Mouse (Mus musculus) liver, embryonic 13.5 days (tissue): ENCODE data around the gene Rap1b. TPM values are rescaled to one million over a fixed set of nuclear protein-coding genes. Genes with fewer than 3 reads are reported as not detected.

Source experiments
- ATAC-seq: fragments of 200-750 bp; cut with Nextera tagmentation; 2 replicates; pipeline ENCODE4 v1.8.0; 2017; ENCODE audit warnings: low read depth, mild to moderate bottlenecking, moderate number of reproducible peaks, moderate library complexity
- DNase-seq: peaks from one replicate; pipeline ENCODE4 v3.0.0; 2022
- H3K27ac ChIP-seq: fragments of 300-500 bp; sonication (generic); 2 replicates; pipeline ENCODE4 v1.5.1; 2015; ENCODE audit warnings: moderate library complexity, mild to moderate bottlenecking, inconsistent platforms
- H3K27me3 ChIP-seq: fragments of 300-500 bp; sonication (generic); 2 replicates; pipeline ENCODE4 v1.6.1; 2015; ENCODE audit warnings: mild to moderate bottlenecking, inconsistent platforms
- H3K36me3 ChIP-seq: fragments of 300-500 bp; sonication (generic); 2 replicates; pipeline ENCODE4 v1.6.1; 2015; ENCODE audit warnings: mild to moderate bottlenecking, inconsistent platforms
- H3K4me1 ChIP-seq: fragments of 300-500 bp; sonication (generic); replicated peaks from 2 replicates; pipeline ENCODE4 v1.6.1; 2015; ENCODE audit warnings: inconsistent platforms
- H3K4me2 ChIP-seq: fragments of 300-500 bp; sonication (generic); 2 replicates; pipeline ENCODE4 v1.6.1; 2015; ENCODE audit warnings: inconsistent platforms, mild to moderate bottlenecking, moderate library complexity
- H3K4me3 ChIP-seq: fragments of 300-500 bp; sonication (generic); replicated peaks from 2 replicates; pipeline ENCODE4 v1.5.1; 2015; ENCODE audit warnings: mild to moderate bottlenecking, inconsistent platforms
- H3K9ac ChIP-seq: fragments of 300-500 bp; sonication (generic); 2 replicates; pipeline ENCODE4 v1.6.1; 2015; ENCODE audit warnings: mild to moderate bottlenecking, inconsistent platforms
- H3K9me3 ChIP-seq: fragments of 300-500 bp; sonication (generic); replicated peaks from 2 replicates; pipeline ENCODE4 v1.6.1; 2016; ENCODE audit warnings: inconsistent platforms
- WGBS: fragments of 180-500 bp; shearing (Covaris S2); methylation state at CpG from one replicate; pipeline ENCODE4 v1.1.7; 2015; ENCODE audit not compliant: insufficient replicate concordance; 5-methylcytosine and 5-hydroxymethylcytosine counted together
- polyA plus RNA-seq: library from polyadenylated mRNA; unstranded; fragments of >200 nt; fragmentation: Nextera tagmentation; extraction: Ambion mirVana; gene quantifications from 2 replicates; pipeline ENCODE4 v1.2.1, GENCODE M21; 2015

The Rap1b gene
- polyA plus RNA-seq, 1 experiment from 2014 or later, result 132 TPM

DNA sequence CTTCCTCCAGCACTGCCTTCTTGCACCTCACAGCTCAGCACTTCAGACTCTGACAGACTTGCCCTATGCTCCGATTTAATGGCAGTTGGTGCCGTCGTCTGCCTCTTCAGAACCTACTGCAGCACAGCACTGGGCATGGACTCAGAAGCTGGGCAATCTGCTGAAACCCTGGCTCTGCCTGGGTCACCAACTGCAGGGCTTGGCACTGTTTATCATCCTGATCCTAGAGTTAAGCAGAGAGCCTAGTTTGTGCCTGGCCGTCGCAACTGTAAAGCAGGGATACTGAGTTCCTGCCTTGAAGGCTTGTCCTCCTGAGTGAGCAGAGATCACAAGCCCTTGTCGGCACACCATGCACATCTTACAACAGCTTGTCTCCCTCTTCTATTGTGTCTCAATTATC lies 29.1 kb downstream of the Rap1b start:
- Histone ChIP-seq H3K9ac (no peak overlapping the region), H3K27me3 (no peaks in the 10 kb centered on the region), H3K4me3 (no peak overlapping the region), H3K4me1 (0 out of 2 replicates have a peak, but pooled peaks cover 3% of the 10 kb centered on the region), H3K9me3 (no peaks in the 10 kb centered on the region), H3K36me3 (peaks cover 77% of the 10 kb centered on the region), H3K4me2 (no peak overlapping the region), H3K27ac (no peak overlapping the region)
- DNase-seq, result no peak
- no peak for ATAC-seq
- WGBS, result 91% methylated on average over 6 of the region's 6 CpGs

DNA sequence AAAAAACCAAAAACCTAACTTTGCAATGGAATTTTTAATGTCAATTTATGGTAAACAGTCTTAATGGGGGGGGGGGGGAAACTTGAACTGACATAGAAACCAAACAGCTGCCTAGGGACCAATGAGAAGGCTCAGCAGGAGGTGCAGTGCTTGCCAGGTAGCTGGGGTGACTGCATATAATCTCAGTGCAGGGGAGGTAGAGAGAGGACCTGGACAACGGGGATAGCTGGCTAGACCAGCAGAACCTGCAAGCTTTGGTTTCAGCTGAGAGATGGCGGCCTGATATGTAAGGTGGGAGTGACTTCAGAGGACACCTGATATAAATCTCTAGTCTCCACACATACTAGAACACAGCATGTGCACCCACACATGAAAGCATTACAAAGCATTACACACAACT lies 33.3 kb downstream of the Rap1b start:
- peaks cover 17% of the 10 kb centered on the region; the same call in 1 of the 2 replicates for H3K4me1 ChIP-seq
- WGBS, result 73% methylated on average over 2 of the region's 2 CpGs
- peaks cover 43% of the 10 kb centered on the region for H3K36me3 ChIP-seq
- ATAC-seq (no peak), DNase-seq (no peak)
- H3K4me2 ChIP-seq, result no peak overlapping the region
- H3K4me3 ChIP-seq, result no peak overlapping the region
- no peak overlapping the region for H3K9ac ChIP-seq
- H3K27ac ChIP-seq, result no peak overlapping the region
- H3K9me3 ChIP-seq, result no peaks in the 10 kb centered on the region
- H3K27me3 ChIP-seq, result no peaks in the 10 kb centered on the region

DNA sequence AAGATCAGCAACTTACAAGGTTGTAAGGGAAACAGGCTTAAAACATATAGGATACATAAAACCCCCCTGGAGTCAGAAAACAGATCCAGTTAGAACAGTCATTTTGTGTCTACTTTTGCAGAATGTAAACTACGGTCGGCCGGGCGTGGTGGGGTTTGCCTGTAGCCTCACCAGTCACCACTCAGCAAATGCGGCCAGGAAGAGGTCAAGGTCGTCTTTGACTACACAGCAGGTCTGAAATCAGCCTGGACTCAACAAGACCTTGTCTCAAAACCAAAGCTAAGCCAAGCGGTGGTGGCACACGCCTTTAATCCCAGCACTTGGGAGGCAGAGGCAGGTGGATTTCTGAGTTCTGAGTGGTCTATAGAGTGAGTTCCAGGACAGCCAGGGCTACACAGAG lies 34.3 kb downstream of the Rap1b start:
- H3K36me3 ChIP-seq, result peaks cover 34% of the 10 kb centered on the region
- ATAC-seq, result no peak
- H3K4me3 ChIP-seq, result no peak overlapping the region
- H3K4me1 ChIP-seq, result peaks cover 17% of the 10 kb centered on the region; the same call in 1 of the 2 replicates
- 81% methylated on average over 8 of the region's 8 CpGs for WGBS
- H3K27ac ChIP-seq, result no peak overlapping the region
- DNase-seq, result no peak
- H3K4me2 ChIP-seq, result no peak overlapping the region
- H3K9ac ChIP-seq, result no peak overlapping the region
- no peaks in the 10 kb centered on the region for H3K27me3 ChIP-seq
- no peaks in the 10 kb centered on the region for H3K9me3 ChIP-seq

DNA sequence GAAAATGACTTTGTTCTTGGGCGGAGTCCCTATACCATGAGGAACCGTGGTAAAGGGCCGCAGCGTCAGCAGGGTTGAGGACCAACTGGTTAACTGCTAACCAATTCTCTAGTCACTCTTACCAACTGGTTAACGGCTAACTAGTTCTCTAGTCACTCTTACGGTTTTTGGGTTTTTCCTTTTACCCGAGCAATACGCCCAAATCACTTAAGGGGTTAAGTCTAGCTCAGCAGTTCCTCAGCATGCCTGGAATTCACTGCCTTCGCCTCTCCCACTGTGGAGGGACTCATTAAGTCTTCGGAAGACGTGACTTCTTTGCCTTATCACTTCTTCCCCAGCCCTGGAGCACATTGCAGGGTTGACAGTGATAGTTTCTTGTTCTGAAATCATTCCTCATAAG lies 35.3 kb downstream of the Rap1b start:
- Histone ChIP-seq H3K36me3 (peaks cover 24% of the 10 kb centered on the region), H3K4me2 (no peak overlapping the region), H3K9ac (no peak overlapping the region), H3K9me3 (no peaks in the 10 kb centered on the region), H3K27ac (no peak overlapping the region), H3K27me3 (no peaks in the 10 kb centered on the region), H3K4me1 (peaks cover 17% of the 10 kb centered on the region; the same call in 1 of the 2 replicates), H3K4me3 (no peak overlapping the region)
- 58% methylated on average over 11 of the region's 11 CpGs for WGBS
- DNase-seq (no peak), ATAC-seq (no peak)

DNA sequence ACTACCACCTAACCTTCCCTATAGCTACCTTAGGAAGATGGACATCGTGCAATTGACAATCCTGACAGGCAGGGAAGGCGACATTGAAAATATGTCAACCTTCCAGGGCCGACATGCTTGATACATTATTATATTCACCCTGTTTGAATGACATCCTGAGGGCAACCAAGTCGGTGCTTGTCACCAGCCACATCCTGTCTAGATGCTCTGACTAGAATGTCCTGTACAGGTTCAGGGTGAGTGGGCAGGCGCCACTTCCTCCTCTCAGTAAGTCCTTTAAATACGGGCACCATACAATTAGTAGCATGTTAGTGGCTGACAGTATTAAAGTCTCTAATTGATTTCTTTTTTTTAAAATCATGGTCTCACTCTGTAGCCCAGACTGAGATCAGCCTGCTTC lies 37.8 kb downstream of the Rap1b start:
- Histone ChIP-seq H3K4me1 (peaks cover 29% of the 10 kb centered on the region), H3K9me3 (no peaks in the 10 kb centered on the region), H3K4me3 (no peak overlapping the region), H3K27me3 (no peaks in the 10 kb centered on the region), H3K4me2 (no peak overlapping the region), H3K36me3 (peaks cover 9% of the 10 kb centered on the region), H3K9ac (no peak overlapping the region), H3K27ac (no peak overlapping the region)
- 44% methylated on average over 6 of the region's 6 CpGs for WGBS
- ATAC-seq (no peak), DNase-seq (no peak)

DNA sequence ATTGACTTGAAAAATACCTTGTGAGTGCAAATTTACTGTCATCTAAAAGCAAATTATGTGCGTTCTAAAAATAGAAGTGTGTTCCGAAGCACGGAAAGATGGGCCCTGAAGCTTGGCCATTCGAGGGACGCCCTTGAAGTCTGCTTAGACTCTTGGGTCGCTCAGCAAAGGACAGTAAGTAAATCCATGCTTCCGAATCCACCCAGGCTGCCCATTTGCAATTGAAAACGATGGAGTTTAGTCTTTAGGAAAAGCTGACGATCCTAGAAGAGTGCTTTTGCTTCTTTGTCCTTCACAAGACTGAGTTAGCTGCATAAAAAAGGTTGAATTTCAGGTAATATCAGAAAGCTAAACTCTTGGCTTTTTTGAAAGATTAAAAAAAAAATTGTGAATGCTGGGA lies 39.9 kb downstream of the Rap1b start:
- H3K4me3 ChIP-seq, result no peak overlapping the region
- H3K4me2 ChIP-seq, result no peak overlapping the region
- peaks cover 20% of the 10 kb centered on the region for H3K4me1 ChIP-seq
- DNase-seq (no peak), ATAC-seq (no peak)
- 72% methylated on average over 9 of the region's 9 CpGs for WGBS
- H3K36me3 ChIP-seq, result 0 out of 2 replicates have a peak, but pooled peaks cover 3% of the 10 kb centered on the region
- no peak overlapping the region for H3K27ac ChIP-seq
- H3K9ac ChIP-seq, result no peak overlapping the region
- H3K27me3 ChIP-seq, result no peaks in the 10 kb centered on the region
- no peaks in the 10 kb centered on the region for H3K9me3 ChIP-seq

DNA sequence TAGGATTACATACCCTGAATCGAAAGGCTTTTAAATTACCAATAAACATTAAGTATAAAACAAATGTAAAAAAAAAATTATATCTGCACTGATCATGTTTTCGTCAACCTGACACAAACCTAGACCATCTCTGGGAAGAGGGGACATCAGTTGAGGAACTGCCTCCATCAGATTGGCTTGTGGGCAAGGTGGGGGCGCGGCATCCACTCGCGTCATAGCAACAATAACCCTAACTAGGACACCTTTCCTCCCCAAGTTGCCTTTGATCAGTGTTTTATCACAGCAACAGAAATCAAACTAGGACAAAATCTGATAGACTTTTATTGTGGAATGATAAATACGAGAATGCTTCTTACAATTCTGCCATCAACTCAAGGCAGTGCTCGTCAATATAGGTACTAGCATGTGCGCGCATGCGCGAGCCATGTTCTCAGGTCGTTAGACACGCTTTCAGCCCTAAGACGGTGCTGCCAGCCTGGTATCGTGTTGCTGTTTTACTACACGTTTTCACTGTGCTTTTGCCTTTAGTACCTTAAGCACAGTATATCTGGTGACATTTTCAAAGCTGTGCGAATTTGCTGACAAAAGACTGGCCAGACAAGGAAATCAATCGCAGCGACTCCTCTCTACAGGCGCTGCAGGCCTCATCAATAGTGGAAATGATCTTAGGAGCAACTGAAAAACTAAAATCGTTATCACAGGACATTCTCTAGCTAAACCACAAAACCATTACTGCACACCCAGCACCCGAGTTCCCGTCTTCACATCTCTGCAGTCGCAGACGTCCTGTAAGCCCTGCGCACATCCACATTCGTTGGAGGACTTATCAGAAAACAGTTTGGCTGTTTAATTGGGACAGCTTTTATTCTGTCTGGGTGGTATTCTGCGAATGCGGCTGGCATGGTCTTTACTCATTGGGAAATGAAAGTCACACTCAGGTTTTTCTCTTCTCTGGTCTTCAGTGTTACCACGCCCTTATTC lies 41.7 kb downstream of the Rap1b start:
- H3K9me3 ChIP-seq, result no peaks in the 10 kb centered on the region
- H3K9ac ChIP-seq, result no peak overlapping the region
- no peak for DNase-seq
- H3K36me3 ChIP-seq, result no peaks in the 10 kb centered on the region
- H3K4me3 ChIP-seq, result no peak overlapping the region
- WGBS, result 49% methylated on average over 31 of the region's 31 CpGs
- peak overlapping the region; percentile 19; the same call in 1 of the 2 replicates for H3K4me2 ChIP-seq
- H3K27me3 ChIP-seq, result no peaks in the 10 kb centered on the region
- ATAC-seq, result peak; percentile 29; the same call in 1 of the 2 replicates
- H3K27ac ChIP-seq, result no peak overlapping the region
- peaks cover 12% of the 10 kb centered on the region for H3K4me1 ChIP-seq

DNA sequence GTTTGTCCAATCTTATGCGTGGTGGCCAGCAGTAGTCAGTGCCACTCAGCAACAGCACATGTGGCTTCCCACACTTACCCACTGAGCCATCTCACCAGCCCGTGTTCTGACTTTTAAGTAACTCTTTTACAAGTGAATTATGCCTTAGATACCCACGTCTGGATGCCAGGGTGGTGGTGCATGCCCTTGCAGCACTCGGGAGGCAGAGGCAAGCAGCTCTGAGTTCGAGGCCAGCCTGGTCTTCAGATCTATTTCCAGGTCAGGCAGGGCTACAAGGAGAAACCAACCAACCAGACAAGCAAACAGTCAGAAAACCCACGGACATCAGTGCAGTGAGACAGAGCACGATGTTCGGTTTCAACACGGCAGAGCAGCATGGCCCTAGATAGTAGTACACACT lies 43.9 kb downstream of the Rap1b start:
- H3K27ac ChIP-seq, result no peak overlapping the region
- 83% methylated on average over 9 of the region's 9 CpGs for WGBS
- H3K36me3 ChIP-seq, result no peaks in the 10 kb centered on the region
- no peak overlapping the region for H3K4me3 ChIP-seq
- no peak overlapping the region for H3K9ac ChIP-seq
- H3K9me3 ChIP-seq, result no peaks in the 10 kb centered on the region
- ATAC-seq (no peak), DNase-seq (no peak)
- H3K4me1 ChIP-seq, result peaks cover 12% of the 10 kb centered on the region
- H3K4me2 ChIP-seq, result no peak overlapping the region
- H3K27me3 ChIP-seq, result no peaks in the 10 kb centered on the region

DNA sequence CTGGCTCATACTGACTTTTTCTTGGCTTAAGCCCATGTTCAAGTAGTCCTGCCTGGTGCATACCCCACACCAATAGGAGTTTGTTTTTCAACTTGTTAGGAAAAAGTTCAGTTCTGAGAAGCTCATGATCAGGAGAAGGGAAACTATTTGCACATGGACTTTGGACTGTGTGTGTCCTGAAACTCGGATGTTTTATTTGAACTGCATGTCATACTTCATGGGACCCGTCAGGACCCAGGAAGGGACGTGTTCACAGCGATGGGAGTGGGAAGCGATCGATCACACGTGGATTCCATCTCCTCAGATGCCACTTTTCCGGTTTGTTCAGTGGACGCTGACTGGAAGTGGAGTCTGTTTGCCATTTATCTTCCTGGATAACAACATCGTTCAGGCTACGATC lies 46.0 kb downstream of the Rap1b start:
- H3K27ac ChIP-seq, result no peak overlapping the region
- H3K36me3 ChIP-seq, result no peaks in the 10 kb centered on the region
- peaks cover 8% of the 10 kb centered on the region for H3K4me1 ChIP-seq
- H3K4me2 ChIP-seq, result no peak overlapping the region
- WGBS, result 78% methylated on average over 11 of the region's 11 CpGs
- no peaks in the 10 kb centered on the region for H3K27me3 ChIP-seq
- DNase-seq (no peak), ATAC-seq (no peak)
- no peaks in the 10 kb centered on the region; the same call in 1 of the 2 replicates for H3K9me3 ChIP-seq
- no peak overlapping the region for H3K4me3 ChIP-seq
- no peak overlapping the region for H3K9ac ChIP-seq

DNA sequence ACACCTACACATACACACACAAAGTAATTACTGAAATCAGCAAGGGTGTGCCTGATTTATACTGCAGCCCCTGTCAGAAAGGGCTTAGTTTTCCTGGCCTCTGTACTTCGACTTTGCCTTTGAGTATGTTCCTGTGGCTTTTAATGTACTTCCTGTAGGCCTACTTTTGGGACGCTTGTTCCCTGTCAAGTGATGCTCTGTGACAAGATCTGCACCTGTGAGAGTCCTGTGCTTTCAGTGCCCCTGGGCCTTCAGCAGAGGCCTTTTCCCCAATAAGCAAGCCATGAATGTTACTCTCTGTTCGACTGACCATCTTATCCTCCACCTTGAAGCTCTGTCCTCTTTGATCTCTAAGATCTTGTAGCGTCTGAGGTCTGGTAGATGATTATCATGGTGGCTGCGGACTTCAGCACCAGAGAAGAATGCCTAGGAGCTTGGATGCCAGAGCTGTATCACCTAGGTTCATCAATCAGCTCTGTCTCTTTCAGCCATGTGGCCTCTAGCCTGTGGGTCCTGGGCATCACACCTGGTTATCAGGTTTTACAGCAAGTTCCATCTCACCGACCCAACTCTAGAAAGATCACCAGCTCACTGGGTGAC lies 47.3 kb downstream of the Rap1b start:
- H3K4me3 ChIP-seq, result no peak overlapping the region
- no peaks in the 10 kb centered on the region for H3K27me3 ChIP-seq
- H3K4me1 ChIP-seq, result peaks cover 4% of the 10 kb centered on the region
- no peak overlapping the region for H3K9ac ChIP-seq
- DNase-seq, result no peak
- 54% methylated on average over 6 of the region's 6 CpGs for WGBS
- H3K4me2 ChIP-seq, result no peak overlapping the region
- H3K9me3 ChIP-seq, result no peaks in the 10 kb centered on the region; the same call in 1 of the 2 replicates
- no peak overlapping the region for H3K27ac ChIP-seq
- no peak for ATAC-seq
- no peaks in the 10 kb centered on the region for H3K36me3 ChIP-seq

DNA sequence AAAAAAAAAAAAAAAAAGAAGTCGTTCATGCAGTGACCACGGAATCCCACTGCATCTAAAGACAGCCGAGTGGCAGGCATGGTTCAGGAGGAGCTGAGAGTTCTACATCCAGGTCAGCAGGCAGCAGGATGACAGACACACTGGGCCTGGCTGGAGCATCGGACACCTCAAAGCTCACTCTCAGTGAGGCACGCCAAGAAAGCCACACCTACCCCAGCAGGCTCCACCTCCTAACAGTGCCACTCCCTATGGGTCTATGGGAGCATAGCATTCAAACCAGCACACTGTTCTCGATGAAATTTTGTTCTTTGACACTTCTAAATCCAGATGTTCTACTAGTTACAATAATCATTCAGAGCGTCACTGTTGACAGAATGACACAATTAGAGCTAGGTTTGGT lies 48.2 kb downstream of the Rap1b start:
- peak; percentile 24; the same call in 1 of the 2 replicates for ATAC-seq

More for the DNA sequence above, 48.2 kb downstream of the Rap1b start:
- Histone ChIP-seq H3K27ac (no peak overlapping the region), H3K27me3 (no peaks in the 10 kb centered on the region), H3K4me3 (no peak overlapping the region), H3K9me3 (no peaks in the 10 kb centered on the region; the same call in 1 of the 2 replicates), H3K36me3 (no peaks in the 10 kb centered on the region), H3K9ac (no peak overlapping the region), H3K4me1 (peaks cover 11% of the 10 kb centered on the region), H3K4me2 (no peak overlapping the region)
- DNase-seq, result no peak
- WGBS, result 56% methylated on average over 7 of the region's 7 CpGs
